Mouse (Mus musculus) thymus, adult 2 months (tissue): ENCODE data around the gene Morc3.

Experiments
- CTCF ChIP-seq: fragments of 200-500 bp; IDR thresholded peaks from 2 replicates; pipeline ENCODE4 v1.5.1; 2012; ENCODE audit warnings: mild to moderate bottlenecking, control low read depth, low read length, moderate library complexity, borderline replicate concordance; ENCODE audit not compliant: control insufficient read depth, poor library complexity, insufficient read depth; ENCODE audit errors: extremely low read depth
- POLR2A ChIP-seq: fragments of 200-500 bp; IDR thresholded peaks from 2 replicates; pipeline ENCODE4 v1.6.1; 2012; ENCODE audit warnings: mild to moderate bottlenecking, low read length, control low read depth, moderate library complexity; ENCODE audit not compliant: control insufficient read depth, poor library complexity, insufficient read depth; ENCODE audit errors: extremely low read depth

- TF ChIP-seq CTCF (no peak), POLR2A (no peak)
Measured at GRCm38 (mm10) chr16:93884722-93885113, 52.8 kb downstream of the Morc3 start.
